9 mouse cellular contexts compared by ENCODE assay signal in the genomic region with DNA sequence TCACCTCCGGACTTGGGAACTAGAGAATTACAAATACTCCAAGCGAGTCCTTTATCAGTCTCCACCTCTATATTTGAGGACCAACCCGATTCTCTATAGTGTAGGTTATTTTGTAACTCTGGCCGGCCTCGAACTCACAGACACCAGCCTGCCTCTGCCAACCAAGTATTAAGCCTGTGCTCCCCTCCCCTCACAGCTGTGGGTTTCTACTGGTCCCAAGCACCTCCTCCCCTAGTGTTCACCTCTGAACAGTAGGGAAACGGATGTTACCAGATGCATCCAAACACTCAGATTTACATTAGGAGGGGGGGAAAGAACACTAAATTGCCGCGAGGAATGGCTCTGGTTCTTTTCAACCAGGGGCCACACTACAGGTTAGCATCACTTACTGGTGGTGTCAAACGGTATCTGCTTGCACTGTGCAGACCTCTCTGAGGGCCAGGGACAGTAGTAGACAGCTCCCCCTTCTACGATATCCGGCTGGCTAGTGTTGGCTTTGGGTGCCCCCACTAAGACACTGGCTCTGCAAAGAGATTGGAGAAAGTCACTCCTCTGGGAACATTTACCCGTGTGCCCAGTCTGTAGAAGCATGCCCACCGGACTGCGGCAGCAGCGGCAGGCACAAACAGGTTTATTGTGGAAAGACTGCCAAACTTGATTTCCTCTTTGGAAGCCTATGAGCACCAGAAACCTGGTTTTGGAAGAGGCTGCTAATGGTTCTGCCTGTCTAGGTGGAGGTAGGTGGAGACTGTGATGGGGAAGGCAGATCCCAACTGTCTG. TPM values are rescaled to one million over a fixed set of nuclear protein-coding genes. Genes with fewer than 3 reads are reported as not detected.
DNase-seq lines count a peak whose midpoint lies in the region; ATAC-seq and TF ChIP-seq lines count a peak whose summit lies in the region.
"Had no signal": no experiment of that assay in that cellular context is flagged by ENCODE, and none has a peak within 500 bp of the region (broad histone marks: within the 10 kb centered on the region; RNA-seq: fewer than 3 reads in every experiment).

No protein-coding gene starts in this region.

- no peak for ATAC-seq in forebrain, embryonic 12.5 days (ENCODE audit: low FRiP score)
- no peak; the same call in 1 of the 2 replicates for ATAC-seq in neural tube, embryonic 13.5 days (ENCODE audit: low read depth)

- H3K9me3 ChIP-seq in forebrain, embryonic 12.5 days: no peaks in the 10 kb centered on the region
- no peaks in the 10 kb centered on the region for H3K9me3 ChIP-seq in neural tube, embryonic 13.5 days

- no peak for DNase-seq in left cerebral cortex, adult 2 months (ENCODE audit: extremely low spot score in 1 of 2, low spot score in 2 of 2)
- no peak for DNase-seq in left cerebral cortex, adult 18-20 months (ENCODE audit: low spot score in 2 of 2)
- DNase-seq in kidney, postnatal 14 days: peak; percentile 18
- no peak for DNase-seq in cerebellum, postnatal 25 days
- no peak for DNase-seq in thymus, adult 2 months
- DNase-seq in layer of hippocampus, adult 11-12 months (ENCODE audit: low spot score): no peak
- DNase-seq: right cerebral cortex, adult 18-20 months had no signal

- peaks cover 12% of the 10 kb centered on the region for H3K27me3 ChIP-seq in forebrain, embryonic 12.5 days
- peaks cover 32% of the 10 kb centered on the region for H3K27me3 ChIP-seq in neural tube, embryonic 13.5 days
- 0 out of 2 replicates have a peak, but pooled peaks cover 2% of the 10 kb centered on the region for H3K27me3 ChIP-seq in thymus, adult 2 months (ENCODE audit: control insufficient read depth, insufficient read depth, low read length)

- peak overlapping the region; percentile 92 for H3K4me2 ChIP-seq in forebrain, embryonic 12.5 days
- peak overlapping the region; percentile 96 for H3K4me2 ChIP-seq in neural tube, embryonic 13.5 days

- peak overlapping the region; percentile 53 for H3K4me3 ChIP-seq in left cerebral cortex, adult 2 months
- peak overlapping the region; percentile 67 for H3K4me3 ChIP-seq in forebrain, embryonic 12.5 days (replicated peaks)
- peak overlapping the region; percentile 72 for H3K4me3 ChIP-seq in neural tube, embryonic 13.5 days
- H3K4me3 ChIP-seq in thymus, adult 2 months (ENCODE audit: control insufficient read depth, insufficient read depth, low read length): no peak overlapping the region

- peak overlapping the region; percentile 66 for H3K27ac ChIP-seq in left cerebral cortex, adult 2 months
- H3K27ac ChIP-seq in forebrain, embryonic 12.5 days: no peak overlapping the region
- no peak overlapping the region for H3K27ac ChIP-seq in neural tube, embryonic 13.5 days (replicated peaks)
- no peak overlapping the region for H3K27ac ChIP-seq in thymus, adult 2 months (ENCODE audit: control insufficient read depth, insufficient read depth, low read length)

- 76% methylated on average over 15 of the region's 15 CpGs for WGBS in forebrain, embryonic 12.5 days
- 77% methylated on average over 15 of the region's 15 CpGs for WGBS in neural tube, embryonic 13.5 days
- WGBS in thymus, adult 2 months: 79% methylated on average over 15 of the region's 15 CpGs

- no peaks in the 10 kb centered on the region for H3K36me3 ChIP-seq in forebrain, embryonic 12.5 days (replicated peaks)
- H3K36me3 ChIP-seq in neural tube, embryonic 13.5 days: no peaks in the 10 kb centered on the region
- no peaks in the 10 kb centered on the region for H3K36me3 ChIP-seq in thymus, adult 2 months (ENCODE audit: control insufficient read depth, insufficient read depth, low read length)

- intact Hi-C loops in left cerebral cortex, adult 2 months (cut with DNase I): loop anchor here (2.0 kb wide), 4 partner anchors 88 to 298 kb away; no protein-coding TSS in a partner anchor

- TF ChIP-seq POLR2A in thymus, adult 2 months (IDR thresholded peaks at IDR 0.05; ENCODE audit: control insufficient read depth, extremely low read depth, insufficient read depth, low read length, poor library complexity): no peak

- peak overlapping the region; percentile 72 for H3K9ac ChIP-seq in forebrain, embryonic 12.5 days
- H3K9ac ChIP-seq in neural tube, embryonic 13.5 days: peak overlapping the region; percentile 85

- TF ChIP-seq CTCF in left cerebral cortex, adult 2 months (IDR thresholded peaks at IDR 0.05): no peak
- no peak for TF ChIP-seq CTCF in thymus, adult 2 months (IDR thresholded peaks at IDR 0.05; ENCODE audit: borderline replicate concordance, control insufficient read depth, extremely low read depth, insufficient read depth, low read length, poor library complexity)

- peaks cover 6% of the 10 kb centered on the region for H3K4me1 ChIP-seq in forebrain, embryonic 12.5 days
- peaks cover 10% of the 10 kb centered on the region for H3K4me1 ChIP-seq in neural tube, embryonic 13.5 days (replicated peaks)
- peaks cover 4% of the 10 kb centered on the region; the same call in 1 of the 2 replicates for H3K4me1 ChIP-seq in thymus, adult 2 months (replicated peaks; ENCODE audit: control insufficient read depth, insufficient read depth, low read length)

RNA-seq across cellular contexts. Expression of gene Itga8, which starts 1.1 kb away (rescaled TPM):
- 10 to 100 TPM in 1 of 2 experiments, 1 to 10 TPM in 1; 9.6 to 10.7 TPM for total RNA-seq in left cerebral cortex, adult 2 months (2021)
- 10 to 100 TPM in 1 of 2 experiments, 1 to 10 TPM in 1; 8.7 to 11.8 TPM for total RNA-seq in left cerebral cortex, adult 18-20 months (2021)
- 3.8 and 4.8 TPM in 2 replicates for polyA plus RNA-seq in forebrain, embryonic 12.5 days (2016; fragmentation: Nextera tagmentation; extraction: Ambion mirVana)
- polyA plus RNA-seq in neural tube, embryonic 13.5 days (2015; fragmentation: Nextera tagmentation; extraction: Ambion mirVana): 3.4 TPM in 2 replicates
- 1.1 and 3.4 TPM in 2 replicates for polyA plus RNA-seq in thymus, adult 2 months (2012; rRNA removed)
